Mouse (Mus musculus) ES-Bruce4 (cell line): ENCODE measurements around the gene Ski. TPM values are rescaled to one million over a fixed set of nuclear protein-coding genes. Genes with fewer than 3 reads are reported as not detected.

Experiments
- H3K27ac ChIP-seq: 2 replicates; pipeline ENCODE4 v1.5.1; 2012; ENCODE audit warnings: low read length, inconsistent platforms; ENCODE audit not compliant: insufficient read depth
- H3K27me3 ChIP-seq: 2 replicates; pipeline ENCODE4 v1.6.1; 2012; ENCODE audit warnings: mild to moderate bottlenecking, low read length, inconsistent platforms; ENCODE audit not compliant: control insufficient read depth, poor library complexity, insufficient read depth, severe bottlenecking
- H3K36me3 ChIP-seq: 2 replicates; pipeline ENCODE4 v1.6.1; 2012; ENCODE audit warnings: inconsistent platforms, mild to moderate bottlenecking, low read length, moderate library complexity; ENCODE audit not compliant: control insufficient read depth, poor library complexity, insufficient read depth, severe bottlenecking
- H3K4me1 ChIP-seq: one replicate; pipeline ENCODE4 v1.8.1; 2011; ENCODE audit warnings: low read length; ENCODE audit not compliant: control insufficient read depth, insufficient read depth
- H3K4me3 ChIP-seq: 2 replicates; pipeline ENCODE4 v1.5.1; 2011; ENCODE audit warnings: low read depth, mild to moderate bottlenecking, low read length
- H3K9ac ChIP-seq: 2 replicates; pipeline ENCODE4 v1.6.1; 2012; ENCODE audit warnings: low read depth, mild to moderate bottlenecking, inconsistent platforms; ENCODE audit not compliant: poor library complexity, severe bottlenecking
- H3K9me3 ChIP-seq: replicated peaks from 2 replicates; pipeline ENCODE4 v1.6.1; 2012; ENCODE audit warnings: mild to moderate bottlenecking, low read length, inconsistent platforms; ENCODE audit not compliant: control insufficient read depth, poor library complexity, insufficient read depth, severe bottlenecking
- CTCF ChIP-seq: IDR thresholded peaks from one replicate; pipeline ENCODE4 v1.8.1; 2011; ENCODE audit warnings: low read depth, low read length
- EP300 ChIP-seq: IDR thresholded peaks from 2 replicates; pipeline ENCODE4 v1.6.1; 2011; ENCODE audit warnings: low read depth, low read length; ENCODE audit not compliant: insufficient read depth
- POLR2A ChIP-seq: IDR thresholded peaks from one replicate; pipeline ENCODE4 v1.8.1; 2011; ENCODE audit warnings: low read length; ENCODE audit not compliant: insufficient read depth
- polyA plus RNA-seq: library from polyadenylated mRNA; stranded (reverse); fragments of >200 nt; gene quantifications from 2 replicates; pipeline ENCODE4 v1.2.4, GENCODE M21; 2011; ENCODE audit warnings: low read depth; ENCODE audit not compliant: missing spikeins, insufficient read depth, insufficient read length

Gene Ski
- polyA plus RNA-seq, 1 experiment = 67.2 TPM

GRCm38 (mm10) chr4:155245770-155246492, 23.5 kb upstream of the Ski start:
- no peaks in the 10 kb centered on the region for H3K4me1 ChIP-seq
- H3K9me3 ChIP-seq = no peaks in the 10 kb centered on the region
- TF ChIP-seq CTCF (no peak), EP300 (no peak), POLR2A (no peak)
- no peak overlapping the region for H3K4me3 ChIP-seq
- no peak overlapping the region for H3K9ac ChIP-seq
- H3K27me3 ChIP-seq = no peaks in the 10 kb centered on the region
- no peak overlapping the region for H3K27ac ChIP-seq
- no peaks in the 10 kb centered on the region for H3K36me3 ChIP-seq

GRCm38 (mm10) chr4:155243233-155243632, 20.8 kb upstream of the Ski start:
- no peaks in the 10 kb centered on the region for H3K27me3 ChIP-seq
- TF ChIP-seq EP300 (no peak), POLR2A (no peak), CTCF (no peak)
- no peaks in the 10 kb centered on the region for H3K9me3 ChIP-seq
- H3K9ac ChIP-seq = no peak overlapping the region
- no peaks in the 10 kb centered on the region for H3K4me1 ChIP-seq
- no peak overlapping the region for H3K27ac ChIP-seq
- H3K4me3 ChIP-seq = no peak overlapping the region
- no peaks in the 10 kb centered on the region for H3K36me3 ChIP-seq

GRCm38 (mm10) chr4:155242292-155242691, 19.9 kb upstream of the Ski start:
- Histone ChIP-seq H3K36me3 (no peaks in the 10 kb centered on the region), H3K27ac (no peak overlapping the region), H3K4me3 (no peak overlapping the region), H3K9ac (no peak overlapping the region), H3K9me3 (no peaks in the 10 kb centered on the region), H3K4me1 (no peaks in the 10 kb centered on the region), H3K27me3 (no peaks in the 10 kb centered on the region)
- no peak for TF ChIP-seq CTCF
- no peak for TF ChIP-seq EP300
- TF ChIP-seq POLR2A = no peak

GRCm38 (mm10) chr4:155241789-155242188, 19.4 kb upstream of the Ski start:
- Histone ChIP-seq H3K4me3 (no peak overlapping the region), H3K27me3 (no peaks in the 10 kb centered on the region), H3K36me3 (no peaks in the 10 kb centered on the region), H3K9me3 (no peaks in the 10 kb centered on the region), H3K9ac (no peak overlapping the region), H3K4me1 (no peaks in the 10 kb centered on the region), H3K27ac (no peak overlapping the region)
- TF ChIP-seq POLR2A = no peak

- TF ChIP-seq POLR2A = no peak
- no peak for TF ChIP-seq CTCF
- no peak for TF ChIP-seq EP300
- no peak overlapping the region for H3K27ac ChIP-seq
- H3K36me3 ChIP-seq = no peaks in the 10 kb centered on the region
- no peak overlapping the region for H3K4me3 ChIP-seq
- H3K9ac ChIP-seq = no peak overlapping the region
- no peaks in the 10 kb centered on the region for H3K9me3 ChIP-seq
- H3K4me1 ChIP-seq = no peaks in the 10 kb centered on the region
- H3K27me3 ChIP-seq = no peaks in the 10 kb centered on the region
These were observed 17.1 kb upstream of the Ski start for GRCm38 (mm10) chr4:155239494-155239893.

- no peak for TF ChIP-seq CTCF
- TF ChIP-seq POLR2A = no peak
- no peak for TF ChIP-seq EP300
- Histone ChIP-seq H3K27ac (no peak overlapping the region), H3K27me3 (no peaks in the 10 kb centered on the region), H3K9ac (no peak overlapping the region), H3K36me3 (no peaks in the 10 kb centered on the region), H3K4me3 (no peak overlapping the region), H3K4me1 (no peaks in the 10 kb centered on the region), H3K9me3 (no peaks in the 10 kb centered on the region)
These were observed 15.9 kb upstream of the Ski start for GRCm38 (mm10) chr4:155238276-155238675.
